Mouse (Mus musculus) testis, adult 2 months (tissue): ENCODE measurements around the gene Ogfod2. TPM values are rescaled to one million over a fixed set of nuclear protein-coding genes. Genes with fewer than 3 reads are reported as not detected.

Source experiments
- H3K27ac ChIP-seq: fragments of 200-500 bp; 2 replicates; pipeline ENCODE4 v1.5.1; 2012; ENCODE audit warnings: low read depth, low read length; ENCODE audit not compliant: control insufficient read depth, insufficient read depth
- H3K27me3 ChIP-seq: fragments of 200-500 bp; 2 replicates; pipeline ENCODE4 v1.6.1; 2012; ENCODE audit warnings: mild to moderate bottlenecking, low read length, moderate library complexity; ENCODE audit not compliant: control insufficient read depth, insufficient read depth
- H3K36me3 ChIP-seq: fragments of 200-500 bp; 2 replicates; pipeline ENCODE4 v1.6.1; 2012; ENCODE audit warnings: mild to moderate bottlenecking, low read length; ENCODE audit not compliant: control insufficient read depth, insufficient read depth
- H3K4me1 ChIP-seq: fragments of 200-500 bp; 2 replicates; pipeline ENCODE4 v1.6.1; 2012; ENCODE audit warnings: low read length; ENCODE audit not compliant: control insufficient read depth, insufficient read depth
- H3K4me3 ChIP-seq: fragments of 200-500 bp; 2 replicates; pipeline ENCODE4 v1.5.1; 2012; ENCODE audit warnings: low read depth, mild to moderate bottlenecking, low read length, moderate library complexity, mixed read lengths; ENCODE audit not compliant: control insufficient read depth
- CTCF ChIP-seq: fragments of 200-500 bp; IDR thresholded peaks from 2 replicates; pipeline ENCODE4 v1.5.1; 2012; ENCODE audit warnings: low read depth, mild to moderate bottlenecking, inconsistent platforms, low read length, moderate library complexity; ENCODE audit not compliant: control insufficient read depth, insufficient read depth, insufficient replicate concordance
- POLR2A ChIP-seq: fragments of 200-500 bp; IDR thresholded peaks from 2 replicates; pipeline ENCODE4 v1.6.1; 2012; ENCODE audit warnings: low read depth, mild to moderate bottlenecking, inconsistent platforms, low read length, moderate library complexity; ENCODE audit not compliant: control insufficient read depth
- polyA plus RNA-seq: library from polyadenylated mRNA; depleted of rRNA; stranded (reverse); fragments of >200 nt; gene quantifications from 2 replicates; pipeline ENCODE4 v1.2.3, GENCODE M21; 2012

Gene Ogfod2
- polyA plus RNA-seq, 1 experiment = 50.9 TPM

- H3K4me1 ChIP-seq = no peaks in the 10 kb centered on the region
- no peak overlapping the region for H3K4me3 ChIP-seq
- H3K27ac ChIP-seq = no peak overlapping the region
- no peaks in the 10 kb centered on the region; the same call in 1 of the 2 replicates for H3K36me3 ChIP-seq
- TF ChIP-seq POLR2A = no peak
- no peaks in the 10 kb centered on the region for H3K27me3 ChIP-seq
Observed at GRCm38 (mm10) chr5:124077856-124078460, 34.1 kb upstream of the Ogfod2 start.

GRCm38 (mm10) chr5:124078794-124079416 lies 33.2 kb upstream of the Ogfod2 start:
- Histone ChIP-seq H3K36me3 (no peaks in the 10 kb centered on the region), H3K27ac (no peak overlapping the region), H3K4me1 (no peaks in the 10 kb centered on the region), H3K4me3 (no peak overlapping the region), H3K27me3 (no peaks in the 10 kb centered on the region)
- TF ChIP-seq POLR2A (no peak), CTCF (no peak)

GRCm38 (mm10) chr5:124079880-124080279 lies 32.2 kb upstream of the Ogfod2 start:
- H3K36me3 ChIP-seq = no peaks in the 10 kb centered on the region
- H3K4me1 ChIP-seq = peaks cover 3% of the 10 kb centered on the region; the same call in 1 of the 2 replicates
- TF ChIP-seq CTCF = no peak
- no peak for TF ChIP-seq POLR2A
- H3K4me3 ChIP-seq = no peak overlapping the region
- no peaks in the 10 kb centered on the region for H3K27me3 ChIP-seq
- no peak overlapping the region for H3K27ac ChIP-seq

DNA sequence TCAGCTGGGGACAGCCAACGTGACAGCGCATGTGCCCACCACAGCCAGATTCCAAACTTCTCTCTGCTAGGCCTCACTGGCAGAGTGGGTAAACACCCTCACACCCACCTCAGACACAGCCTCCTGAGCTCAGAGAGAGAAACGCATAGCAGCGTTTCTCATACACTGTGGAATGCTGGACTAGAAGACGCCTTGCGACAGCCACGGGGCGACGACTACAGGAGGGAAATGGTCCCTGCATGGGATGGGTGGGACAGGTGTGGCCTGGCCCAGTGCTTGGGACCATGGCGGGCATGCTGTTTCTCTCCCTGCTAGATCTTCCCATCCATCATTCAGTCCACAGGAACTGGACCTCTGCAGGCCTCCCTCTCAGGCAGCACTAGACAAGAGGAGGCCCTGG lies 29.6 kb upstream of the Ogfod2 start:
- H3K27me3 ChIP-seq = no peaks in the 10 kb centered on the region
- no peak for TF ChIP-seq CTCF
- no peak for TF ChIP-seq POLR2A
- H3K4me3 ChIP-seq = no peak overlapping the region
- H3K4me1 ChIP-seq = peaks cover 4% of the 10 kb centered on the region; the same call in 1 of the 2 replicates
- H3K36me3 ChIP-seq = no peaks in the 10 kb centered on the region
- no peak overlapping the region for H3K27ac ChIP-seq

- Histone ChIP-seq H3K27ac (no peak overlapping the region), H3K4me1 (peaks cover 4% of the 10 kb centered on the region; the same call in 1 of the 2 replicates), H3K27me3 (no peaks in the 10 kb centered on the region), H3K36me3 (no peaks in the 10 kb centered on the region), H3K4me3 (no peak overlapping the region)
- TF ChIP-seq CTCF (no peak), POLR2A (no peak)
Observed at GRCm38 (mm10) chr5:124082941-124083688, 29.0 kb upstream of the Ogfod2 start.

DNA sequence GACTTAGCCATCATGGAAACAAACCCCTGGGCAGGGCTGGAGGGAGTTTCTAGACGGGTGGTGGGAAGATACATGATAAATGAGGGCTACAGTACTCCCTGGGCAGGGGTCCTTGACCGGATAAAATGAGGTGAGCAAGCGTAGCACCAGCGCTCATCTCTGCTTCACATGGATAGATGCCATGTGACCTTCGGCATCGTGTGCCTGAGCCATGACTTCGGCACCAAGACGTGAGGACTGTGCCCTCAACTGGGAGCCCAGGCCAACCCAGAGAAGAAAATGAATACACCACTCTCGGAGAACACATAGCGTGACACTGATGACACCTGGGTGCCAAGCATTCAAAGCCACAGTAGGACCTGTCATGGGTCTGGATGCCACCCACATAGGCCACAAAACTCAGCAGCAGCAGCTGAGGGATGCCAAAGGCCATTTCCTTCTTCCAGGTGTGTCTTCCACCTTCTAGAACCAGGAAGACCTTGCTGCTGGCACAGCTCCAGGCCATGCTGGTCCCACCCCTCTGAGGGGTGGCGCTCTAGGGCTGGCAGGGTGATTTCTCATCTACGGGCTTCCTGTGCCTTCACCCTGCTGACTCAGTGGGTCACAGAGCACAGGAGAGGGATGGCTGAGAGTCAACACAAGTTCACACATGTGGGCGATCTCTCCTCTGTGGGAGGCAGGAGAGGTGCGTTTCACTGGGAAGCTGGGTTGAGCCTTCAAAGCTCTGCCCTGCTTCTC lies 28.1 kb upstream of the Ogfod2 start:
- no peak for TF ChIP-seq POLR2A
- TF ChIP-seq CTCF = no peak
- Histone ChIP-seq H3K27ac (no peak overlapping the region), H3K27me3 (no peaks in the 10 kb centered on the region), H3K4me3 (no peak overlapping the region), H3K4me1 (peaks cover 4% of the 10 kb centered on the region; the same call in 1 of the 2 replicates), H3K36me3 (no peaks in the 10 kb centered on the region)
